In genomic region chr13:24862520-24862919, GRCm38 (mm10) we compare ENCODE assay signal across 1 mouse cellular context.
TF ChIP-seq lines count a peak whose summit lies in the region.

No protein-coding gene starts in this region.

TF ChIP-seq in MEL, 35 proteins besides CTCF, POLR2A, EP300 and RAD21:
- TF ChIP-seq MYB (IDR thresholded peaks at IDR 0.05; ENCODE audit: low read depth, low read length) (no peak), SMC3 (IDR thresholded peaks at IDR 0.05; ENCODE audit: low read depth, low read length) (peak; percentile 55)
